Mouse (Mus musculus) neural tube, embryonic 15.5 days (tissue): ENCODE measurements at regions not wholly inside any gene's neighbourhood (a gene's known extent, or its start where the extent isn't known, plus 50 kb on each side); places are given as distances from the start of the nearest gene placed in this dataset.

ENCODE experiments used
- ATAC-seq: fragments of 200-750 bp; cut with Nextera tagmentation; 2 replicates; pipeline ENCODE4 v1.8.0; 2017; ENCODE audit warnings: mild to moderate bottlenecking, moderate TSS enrichment, moderate library complexity; ENCODE audit not compliant: low FRiP score
- H3K27ac ChIP-seq: fragments of 300-500 bp; sonication (generic); replicated peaks from 2 replicates; pipeline ENCODE4 v1.5.1; 2015; ENCODE audit warnings: mild to moderate bottlenecking, inconsistent platforms
- H3K27me3 ChIP-seq: fragments of 300-500 bp; sonication (generic); replicated peaks from 2 replicates; pipeline ENCODE4 v1.6.1; 2015; ENCODE audit warnings: inconsistent platforms
- H3K36me3 ChIP-seq: fragments of 300-500 bp; sonication (generic); 2 replicates; pipeline ENCODE4 v1.6.1; 2015; ENCODE audit warnings: inconsistent platforms
- H3K4me1 ChIP-seq: fragments of 300-500 bp; sonication (generic); 2 replicates; pipeline ENCODE4 v1.6.1; 2015; ENCODE audit warnings: inconsistent platforms
- H3K4me2 ChIP-seq: fragments of 300-500 bp; sonication (generic); 2 replicates; pipeline ENCODE4 v1.6.1; 2015; ENCODE audit warnings: inconsistent platforms, mild to moderate bottlenecking, moderate library complexity
- H3K4me3 ChIP-seq: fragments of 300-500 bp; sonication (generic); replicated peaks from 2 replicates; pipeline ENCODE4 v1.5.1; 2015; ENCODE audit warnings: mild to moderate bottlenecking, inconsistent platforms
- H3K9ac ChIP-seq: fragments of 300-500 bp; sonication (generic); replicated peaks from 2 replicates; pipeline ENCODE4 v1.6.1; 2015; ENCODE audit warnings: mild to moderate bottlenecking, inconsistent platforms
- H3K9me3 ChIP-seq: fragments of 300-500 bp; sonication (generic); replicated peaks from 2 replicates; pipeline ENCODE4 v1.6.1; 2016; ENCODE audit warnings: inconsistent platforms
- WGBS: fragments of 180-500 bp; shearing (Covaris S2); methylation state at CpG from one replicate; pipeline ENCODE4 v1.1.7; 2015; ENCODE audit warnings: mixed read lengths; 5-methylcytosine and 5-hydroxymethylcytosine counted together

DNA sequence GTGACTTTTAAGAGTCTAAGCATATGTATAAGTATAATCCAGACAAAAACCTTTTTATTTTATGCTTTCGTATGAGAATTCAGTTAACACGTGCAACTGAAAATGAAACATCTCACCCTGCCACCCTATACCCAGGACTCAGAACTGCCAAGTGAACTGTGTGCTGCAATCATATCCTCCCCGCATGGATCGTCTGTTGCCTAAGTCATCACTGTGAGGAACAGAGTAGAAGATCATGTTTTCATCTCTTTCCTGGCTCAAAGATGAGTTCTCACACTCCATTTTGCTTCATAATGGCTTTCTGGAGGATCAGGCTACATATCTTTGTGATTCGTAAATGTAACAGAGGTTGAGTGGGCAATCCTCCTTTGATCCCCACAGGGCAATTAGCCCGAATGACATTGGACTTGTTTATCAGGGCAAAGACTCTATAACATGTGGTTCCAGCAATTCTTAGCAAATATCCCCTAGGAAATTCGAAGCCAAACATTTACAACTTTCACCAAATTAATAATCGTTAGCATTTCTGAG lies 325.9 kb downstream of the Epha7 start:
- H3K4me2 ChIP-seq = no peak overlapping the region
- peaks cover 3% of the 10 kb centered on the region; the same call in 1 of the 2 replicates for H3K4me1 ChIP-seq
- H3K36me3 ChIP-seq = no peaks in the 10 kb centered on the region
- H3K9ac ChIP-seq = no peak overlapping the region
- H3K9me3 ChIP-seq = no peaks in the 10 kb centered on the region
- no peak overlapping the region for H3K27ac ChIP-seq
- H3K27me3 ChIP-seq = no peaks in the 10 kb centered on the region
- ATAC-seq = no peak
- H3K4me3 ChIP-seq = no peak overlapping the region
- WGBS = 82% methylated on average over 8 of the region's 8 CpGs

DNA sequence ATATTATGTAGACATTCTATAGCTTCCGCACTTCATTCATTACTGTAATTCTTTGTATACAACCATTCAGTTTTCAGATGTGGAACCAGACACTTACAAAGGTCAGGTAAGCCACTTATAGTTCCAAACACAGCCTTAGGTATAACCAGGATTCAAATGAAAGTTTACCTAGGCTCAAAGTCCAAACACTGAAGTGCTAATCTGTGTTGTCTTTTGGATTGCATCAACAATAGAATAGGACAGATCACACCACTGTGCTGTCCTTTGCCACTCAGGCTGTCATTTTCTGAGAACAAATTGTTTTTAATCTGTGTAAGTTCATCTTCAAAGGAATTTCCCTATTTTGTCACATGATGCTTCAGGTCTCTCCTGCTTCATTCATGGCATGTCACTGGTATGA lies 330.5 kb downstream of the Epha7 start:
- no peak for ATAC-seq
- Histone ChIP-seq H3K27me3 (no peaks in the 10 kb centered on the region), H3K9me3 (no peaks in the 10 kb centered on the region), H3K36me3 (no peaks in the 10 kb centered on the region), H3K27ac (no peak overlapping the region), H3K4me3 (no peak overlapping the region), H3K4me2 (no peak overlapping the region), H3K4me1 (no peaks in the 10 kb centered on the region), H3K9ac (no peak overlapping the region)
- 93% methylated on average over 1 of the region's 1 CpGs for WGBS

DNA sequence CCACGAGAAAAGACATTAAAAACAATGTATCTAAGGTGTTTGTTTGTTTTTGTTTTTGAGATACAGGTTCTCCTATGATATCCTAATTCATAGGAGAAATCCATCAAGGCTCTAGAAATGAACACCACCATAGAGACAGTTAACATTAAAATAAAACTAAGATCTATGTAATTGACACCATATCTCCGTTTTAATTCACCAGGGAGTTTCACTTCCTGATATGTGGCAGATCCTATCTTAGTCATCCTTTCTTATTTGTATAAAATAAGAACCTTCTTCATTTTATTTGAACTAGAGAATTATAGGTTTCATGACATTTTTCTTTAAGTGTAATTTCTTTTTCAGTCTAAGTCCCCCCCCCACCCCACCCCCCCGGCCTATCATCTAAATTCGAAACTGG lies 332.3 kb downstream of the Epha7 start:
- 93% methylated on average over 4 of the region's 4 CpGs for WGBS

DNA sequence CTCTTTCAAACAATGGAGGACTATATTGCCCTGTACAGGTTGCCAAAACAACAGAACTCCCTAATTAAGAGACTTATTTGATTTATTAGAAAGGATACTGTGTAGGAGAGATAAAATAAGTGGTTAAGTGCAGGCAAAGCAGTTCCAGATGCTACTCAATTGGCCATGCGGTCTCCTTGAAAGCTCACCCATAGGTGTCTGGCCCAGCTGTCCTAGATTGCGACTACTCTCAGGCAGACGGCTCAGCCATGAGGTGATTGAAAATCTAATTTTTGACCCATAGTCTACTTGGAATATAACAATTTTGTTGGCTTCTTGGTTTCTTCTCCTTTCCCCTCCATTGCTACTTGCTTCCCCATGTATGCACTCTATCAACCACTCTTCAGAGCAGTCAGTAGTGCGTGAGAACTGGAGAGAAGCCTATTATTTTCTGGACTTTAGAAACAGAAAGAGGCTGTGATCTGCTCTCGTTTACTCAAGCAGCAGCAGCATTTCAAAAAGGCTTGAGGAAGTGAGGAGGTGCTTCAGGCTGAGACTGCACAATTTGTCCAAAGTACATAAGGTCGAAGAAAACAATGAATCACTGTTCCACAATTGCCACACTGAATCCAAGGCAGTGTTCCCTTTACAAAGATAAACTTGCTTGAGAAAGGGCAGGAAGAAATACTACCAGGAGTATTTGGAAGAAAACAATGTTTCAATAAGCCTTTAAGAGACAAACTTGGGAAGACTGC lies 339.4 kb downstream of the Epha7 start:
- Histone ChIP-seq H3K4me1 (no peaks in the 10 kb centered on the region), H3K4me2 (no peak overlapping the region), H3K27ac (no peak overlapping the region), H3K4me3 (no peak overlapping the region), H3K9me3 (no peaks in the 10 kb centered on the region), H3K9ac (no peak overlapping the region), H3K27me3 (no peaks in the 10 kb centered on the region), H3K36me3 (no peaks in the 10 kb centered on the region)
- no peak for ATAC-seq
- 59% methylated on average over 6 of the region's 6 CpGs for WGBS

More for the DNA sequence above, 332.3 kb downstream of the Epha7 start:
- no peak for ATAC-seq
- Histone ChIP-seq H3K4me3 (no peak overlapping the region), H3K9me3 (no peaks in the 10 kb centered on the region), H3K36me3 (no peaks in the 10 kb centered on the region), H3K27me3 (no peaks in the 10 kb centered on the region), H3K9ac (no peak overlapping the region), H3K27ac (no peak overlapping the region), H3K4me2 (no peak overlapping the region), H3K4me1 (no peaks in the 10 kb centered on the region)

DNA sequence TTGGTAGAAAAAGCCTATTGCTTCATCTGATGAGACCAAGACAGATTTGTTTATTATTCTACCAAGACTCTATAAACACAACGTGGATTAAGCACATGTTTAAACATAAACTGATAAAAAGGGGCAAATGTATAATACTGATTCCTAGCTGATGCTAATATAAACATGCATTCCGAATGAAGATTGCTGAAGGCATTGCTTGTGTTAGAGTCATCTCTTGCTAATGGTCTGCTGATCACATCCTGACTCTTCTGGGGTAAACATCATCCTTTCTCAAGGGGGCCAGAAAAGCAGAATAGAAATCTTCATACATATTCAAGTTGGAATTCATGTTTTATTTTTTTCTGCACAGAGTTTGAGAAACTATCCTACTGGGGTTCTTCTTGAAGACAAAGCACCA lies 369.6 kb downstream of the Epha7 start:
- WGBS = 84% methylated on average over 2 of the region's 2 CpGs
- Histone ChIP-seq H3K9me3 (no peaks in the 10 kb centered on the region), H3K27ac (no peak overlapping the region), H3K4me2 (no peak overlapping the region), H3K4me1 (no peaks in the 10 kb centered on the region), H3K9ac (no peak overlapping the region), H3K27me3 (no peaks in the 10 kb centered on the region), H3K36me3 (no peaks in the 10 kb centered on the region), H3K4me3 (no peak overlapping the region)
- no peak for ATAC-seq

DNA sequence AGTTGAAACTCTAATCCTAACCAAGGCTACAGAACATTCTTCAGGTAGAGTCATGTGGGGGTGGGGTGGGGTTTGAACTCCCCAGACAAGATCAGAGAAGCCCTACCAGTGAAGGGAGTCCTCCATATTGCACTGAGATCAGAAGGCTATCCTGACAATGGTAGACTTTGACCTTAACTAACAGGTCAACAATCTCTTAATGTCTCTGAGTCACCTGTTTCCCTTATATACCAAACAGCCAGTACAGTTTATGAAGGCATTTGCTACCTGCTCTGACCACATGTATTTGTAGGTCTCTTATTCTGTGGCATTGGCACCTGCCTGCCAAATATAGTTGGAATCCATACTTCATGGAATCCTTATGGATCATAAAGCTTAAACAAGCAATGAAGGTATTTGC lies 370.5 kb downstream of the Epha7 start:
- Histone ChIP-seq H3K9ac (no peak overlapping the region), H3K27ac (no peak overlapping the region), H3K4me1 (no peaks in the 10 kb centered on the region), H3K27me3 (no peaks in the 10 kb centered on the region), H3K4me3 (no peak overlapping the region), H3K9me3 (no peaks in the 10 kb centered on the region), H3K36me3 (no peaks in the 10 kb centered on the region), H3K4me2 (no peak overlapping the region)
- no peak for ATAC-seq

DNA sequence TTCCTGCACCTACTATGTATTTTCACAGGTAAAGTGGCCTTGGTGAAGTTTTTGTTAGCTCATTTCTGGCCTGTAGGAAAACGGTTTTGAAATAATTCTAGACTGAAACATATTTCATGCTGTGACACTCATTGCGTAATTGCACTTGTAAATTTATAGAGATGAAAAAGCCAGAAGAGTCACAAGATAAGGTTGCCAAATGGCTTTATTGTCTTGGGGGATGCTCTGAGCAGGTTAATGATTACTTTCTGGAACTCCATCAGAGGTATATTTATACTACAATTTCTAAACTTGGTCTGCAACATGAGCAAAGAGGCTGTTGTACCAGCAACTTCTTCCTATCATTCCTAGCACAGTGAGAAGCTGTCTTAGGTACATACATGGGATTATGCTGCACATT lies 370.9 kb downstream of the Epha7 start:
- WGBS = 85% methylated on average over 2 of the region's 2 CpGs
- Histone ChIP-seq H3K36me3 (no peaks in the 10 kb centered on the region), H3K9me3 (no peaks in the 10 kb centered on the region), H3K4me2 (no peak overlapping the region), H3K27ac (no peak overlapping the region), H3K4me3 (no peak overlapping the region), H3K4me1 (no peaks in the 10 kb centered on the region), H3K27me3 (no peaks in the 10 kb centered on the region), H3K9ac (no peak overlapping the region)
- ATAC-seq = no peak

DNA sequence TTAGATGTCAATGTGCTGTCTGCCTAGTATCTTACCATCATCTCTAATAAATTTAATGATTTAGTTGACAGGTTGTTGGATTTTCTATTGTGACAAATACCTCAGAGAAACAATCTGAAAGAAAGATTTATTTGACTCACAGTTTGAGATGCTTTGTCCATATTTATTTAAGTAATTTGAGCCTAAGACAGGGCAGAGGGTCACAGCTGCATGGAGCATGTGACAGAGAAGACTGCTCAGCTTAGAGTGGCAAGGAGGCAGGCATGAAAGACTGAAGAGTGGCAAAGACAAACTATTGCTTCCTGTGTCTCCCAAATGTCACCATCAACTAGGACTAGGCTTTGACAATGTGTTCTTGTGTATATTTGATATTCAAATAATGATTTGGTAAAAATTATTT lies 388.0 kb downstream of the Epha7 start:
- no peak for ATAC-seq
- H3K4me3 ChIP-seq = no peak overlapping the region

More for the DNA sequence above, 388.0 kb downstream of the Epha7 start:
- no peaks in the 10 kb centered on the region for H3K27me3 ChIP-seq
- no peak overlapping the region for H3K9ac ChIP-seq
- no peaks in the 10 kb centered on the region for H3K4me1 ChIP-seq
- no peaks in the 10 kb centered on the region for H3K36me3 ChIP-seq
- H3K27ac ChIP-seq = no peak overlapping the region
- no peak overlapping the region for H3K4me2 ChIP-seq
- no peaks in the 10 kb centered on the region for H3K9me3 ChIP-seq
